Mouse (Mus musculus) stomach, postnatal 0 days (tissue): ENCODE measurements around the gene Ccnc. TPM values are rescaled to one million over a fixed set of nuclear protein-coding genes. Genes with fewer than 3 reads are reported as not detected.

Experiments
- ATAC-seq: fragments of 200-750 bp; cut with Nextera tagmentation; 2 replicates; pipeline ENCODE4 v1.8.0; 2017; ENCODE audit not compliant: low FRiP score, low TSS enrichment
- DNase-seq: peaks from one replicate; pipeline ENCODE4 v3.0.0-alpha.2; 2016; ENCODE audit warnings: low spot score
- H3K27ac ChIP-seq: fragments of 300-500 bp; sonication (generic); replicated peaks from 2 replicates; pipeline ENCODE4 v1.5.1; 2014; ENCODE audit warnings: mild to moderate bottlenecking, control low read depth
- H3K27me3 ChIP-seq: fragments of 300-500 bp; sonication (generic); 2 replicates; pipeline ENCODE4 v1.6.1; 2014; ENCODE audit warnings: low read length; ENCODE audit not compliant: control insufficient read depth, insufficient read depth
- H3K36me3 ChIP-seq: fragments of 300-500 bp; sonication (generic); 2 replicates; pipeline ENCODE4 v1.6.1; 2014; ENCODE audit warnings: low read length, mixed read lengths; ENCODE audit not compliant: control insufficient read depth, insufficient read depth
- H3K4me1 ChIP-seq: fragments of 300-500 bp; sonication (generic); replicated peaks from 2 replicates; pipeline ENCODE4 v1.6.1; 2014; ENCODE audit warnings: antibody characterized with exemption; ENCODE audit not compliant: control insufficient read depth, insufficient read depth
- H3K4me2 ChIP-seq: fragments of 300-500 bp; sonication (generic); replicated peaks from 2 replicates; pipeline ENCODE4 v1.6.1; 2014; ENCODE audit warnings: low read depth, mild to moderate bottlenecking, control low read depth, moderate library complexity
- H3K4me3 ChIP-seq: fragments of 300-500 bp; sonication (generic); 2 replicates; pipeline ENCODE4 v1.5.1; 2014; ENCODE audit warnings: low read depth, low read length, control low read depth
- H3K9ac ChIP-seq: fragments of 300-500 bp; sonication (generic); 2 replicates; pipeline ENCODE4 v1.6.1; 2014; ENCODE audit warnings: mild to moderate bottlenecking, low read length, control low read depth, mixed read lengths
- H3K9me3 ChIP-seq: fragments of 300-500 bp; sonication (generic); 2 replicates; pipeline ENCODE4 v1.6.1; 2016; ENCODE audit warnings: low read length; ENCODE audit not compliant: control insufficient read depth
- CTCF ChIP-seq: IDR thresholded peaks from 2 replicates; pipeline ENCODE4 v1.5.1; 2016; ENCODE audit warnings: antibody characterized with exemption, low read depth, mild to moderate bottlenecking, moderate library complexity
- EP300 ChIP-seq: optimal IDR thresholded peaks from 2 replicates; pipeline ENCODE3; 2016; ENCODE audit warnings: antibody characterized with exemption
- WGBS: fragments of 180-500 bp; shearing (Covaris S2); extraction: QIAGEN DNeasy Blood & Tissue Kit; methylation state at CpG from one replicate; pipeline ENCODE4 v1.1.7; 2014; 5-methylcytosine and 5-hydroxymethylcytosine counted together
- polyA plus RNA-seq: library from polyadenylated mRNA; unstranded; fragments of >200 nt; fragmentation: Nextera tagmentation; extraction: Ambion mirVana; gene quantifications from 2 replicates; pipeline ENCODE4 v1.2.1, GENCODE M21; 2015

Gene Ccnc
- polyA plus RNA-seq, 1 experiment from 2014 or later: 23.6 TPM

GRCm38 (mm10) chr4:21780816-21781726 lies 53.6 kb downstream of the Ccnc start:
- no peaks in the 10 kb centered on the region for H3K9me3 ChIP-seq
- DNase-seq (peak; percentile 40), ATAC-seq (peak; percentile 85; the same call in 1 of the 2 replicates)
- H3K36me3 ChIP-seq: peaks cover 18% of the 10 kb centered on the region
- no peak for TF ChIP-seq EP300
- TF ChIP-seq CTCF: no peak
- no peak overlapping the region for H3K4me2 ChIP-seq
- no peak overlapping the region for H3K27ac ChIP-seq
- H3K9ac ChIP-seq: no peak overlapping the region
- no peak overlapping the region for H3K4me3 ChIP-seq
- H3K4me1 ChIP-seq: no peaks in the 10 kb centered on the region; the same call in 1 of the 2 replicates
- no peaks in the 10 kb centered on the region for H3K27me3 ChIP-seq
- 82% methylated on average over 12 of the region's 12 CpGs for WGBS

GRCm38 (mm10) chr4:21786268-21786667 lies 58.8 kb downstream of the Ccnc start:
- no peak for ATAC-seq
- no peak for DNase-seq
- Histone ChIP-seq H3K4me1 (no peaks in the 10 kb centered on the region), H3K27me3 (no peaks in the 10 kb centered on the region), H3K27ac (no peak overlapping the region), H3K36me3 (peaks cover 19% of the 10 kb centered on the region), H3K9me3 (no peaks in the 10 kb centered on the region), H3K9ac (no peak overlapping the region), H3K4me2 (no peak overlapping the region), H3K4me3 (no peak overlapping the region)
- WGBS: 96% methylated on average over 12 of the region's 12 CpGs
- no peak for TF ChIP-seq EP300
- no peak for TF ChIP-seq CTCF

- Histone ChIP-seq H3K4me2 (no peak overlapping the region), H3K4me1 (no peaks in the 10 kb centered on the region), H3K27me3 (no peaks in the 10 kb centered on the region), H3K36me3 (peaks cover 14% of the 10 kb centered on the region), H3K4me3 (no peak overlapping the region), H3K27ac (no peak overlapping the region), H3K9ac (no peak overlapping the region), H3K9me3 (no peaks in the 10 kb centered on the region)
- ATAC-seq (no peak), DNase-seq (no peak)
- TF ChIP-seq EP300 (no peak), CTCF (no peak)
- 91% methylated on average over 6 of the region's 6 CpGs for WGBS
These were observed 61.4 kb downstream of the Ccnc start for GRCm38 (mm10) chr4:21788903-21789302.

- Histone ChIP-seq H3K4me2 (no peak overlapping the region), H3K9ac (no peak overlapping the region), H3K4me3 (no peak overlapping the region), H3K27me3 (no peaks in the 10 kb centered on the region), H3K9me3 (no peaks in the 10 kb centered on the region), H3K36me3 (peaks cover 8% of the 10 kb centered on the region), H3K4me1 (no peaks in the 10 kb centered on the region), H3K27ac (no peak overlapping the region)
- DNase-seq (no peak), ATAC-seq (no peak)
- 87% methylated on average over 4 of the region's 4 CpGs for WGBS
- TF ChIP-seq CTCF (no peak), EP300 (no peak)
These were observed 62.3 kb downstream of the Ccnc start for GRCm38 (mm10) chr4:21789836-21790235.

- Histone ChIP-seq H3K4me3 (no peak overlapping the region), H3K27ac (no peak overlapping the region), H3K27me3 (no peaks in the 10 kb centered on the region), H3K4me2 (no peak overlapping the region), H3K36me3 (peaks cover 2% of the 10 kb centered on the region; the same call in 1 of the 2 replicates), H3K4me1 (no peaks in the 10 kb centered on the region), H3K9ac (no peak overlapping the region), H3K9me3 (no peaks in the 10 kb centered on the region)
- TF ChIP-seq EP300 (no peak), CTCF (no peak)
- ATAC-seq (no peak), DNase-seq (no peak)
- 51% methylated on average over 3 of the region's 3 CpGs for WGBS
These were observed 66.1 kb downstream of the Ccnc start for GRCm38 (mm10) chr4:21793631-21794030.

- Histone ChIP-seq H3K9ac (no peak overlapping the region), H3K27me3 (no peaks in the 10 kb centered on the region), H3K27ac (no peak overlapping the region), H3K4me3 (no peak overlapping the region), H3K36me3 (peaks cover 19% of the 10 kb centered on the region), H3K9me3 (no peaks in the 10 kb centered on the region), H3K4me2 (no peak overlapping the region), H3K4me1 (no peaks in the 10 kb centered on the region)
- TF ChIP-seq EP300: no peak
- no peak for TF ChIP-seq CTCF
- ATAC-seq (no peak), DNase-seq (no peak)
- WGBS: 95% methylated on average over 1 of the region's 1 CpGs
These were observed 73.5 kb downstream of the Ccnc start for GRCm38 (mm10) chr4:21801013-21801412.
